Mouse (Mus musculus) cerebellum, postnatal 25 days (tissue): ENCODE data around the gene Mpped1.
A peak's percentile ranks its signal among the peaks of the same experiment; 100 is the strongest.

ENCODE experiments used
- DNase-seq, 2 experiments: peaks; one replicate each; pipeline ENCODE4 v3.0.0; 2021; ENCODE audit warnings: mixed read lengths in 2 of 2

Gene Mpped1

GRCm38 (mm10) chr15:83779387-83779786 is at the start of gene Mpped1:
Gene Mpped1, plus strand, starts transcription at chr15:83779467.
- no peak for DNase-seq

GRCm38 (mm10) chr15:83740676-83741422 is 38.4 kb upstream of the Mpped1 start:
- DNase-seq, result no peak

GRCm38 (mm10) chr15:83742018-83742417 is 37.2 kb upstream of the Mpped1 start:
- DNase-seq, result no peak

- DNase-seq, result no peak
These were observed 33.0 kb upstream of the Mpped1 start for GRCm38 (mm10) chr15:83746311-83746710.

- no peak for DNase-seq
These were observed 30.3 kb upstream of the Mpped1 start for GRCm38 (mm10) chr15:83748986-83749385.

- DNase-seq, result no peak
These were observed 29.8 kb upstream of the Mpped1 start for GRCm38 (mm10) chr15:83749436-83749835.

GRCm38 (mm10) chr15:83756742-83757141 is 22.5 kb upstream of the Mpped1 start:
- peak in 1 of 2 experiments; percentile 57 for DNase-seq

- DNase-seq, result no peak
These were observed 20.3 kb upstream of the Mpped1 start for GRCm38 (mm10) chr15:83758958-83759357.

- DNase-seq, result peak; percentile 69 to 76
These were observed 18.6 kb upstream of the Mpped1 start for GRCm38 (mm10) chr15:83760683-83761082.

GRCm38 (mm10) chr15:83761512-83761911 is 17.8 kb upstream of the Mpped1 start:
- no peak for DNase-seq

- no peak for DNase-seq
These were observed 13.8 kb upstream of the Mpped1 start for GRCm38 (mm10) chr15:83765388-83766029.

- DNase-seq, result peak; percentile 74 to 86
These were observed 7.8 kb upstream of the Mpped1 start for GRCm38 (mm10) chr15:83771346-83772053.

GRCm38 (mm10) chr15:83772460-83772859 is 6.8 kb upstream of the Mpped1 start:
- peak; percentile 22 to 45 for DNase-seq

- peak in 1 of 2 experiments; percentile 40 for DNase-seq
These were observed 6.3 kb upstream of the Mpped1 start for GRCm38 (mm10) chr15:83772953-83773352.

- DNase-seq, result peak; percentile 45 to 50
These were observed 4.3 kb upstream of the Mpped1 start for GRCm38 (mm10) chr15:83774922-83775321.

GRCm38 (mm10) chr15:83776265-83777000 is 2.8 kb upstream of the Mpped1 start:
- no peak for DNase-seq

- no peak for DNase-seq
These were observed 1.8 kb upstream of the Mpped1 start for GRCm38 (mm10) chr15:83777476-83777875.

GRCm38 (mm10) chr15:83779855-83780740 is 831 bp downstream of the Mpped1 start:
- DNase-seq, result no peak

- DNase-seq, result no peak
These were observed 2.0 kb downstream of the Mpped1 start for GRCm38 (mm10) chr15:83781304-83781703.

GRCm38 (mm10) chr15:83782284-83782683 is 3.0 kb downstream of the Mpped1 start:
- DNase-seq, result no peak

GRCm38 (mm10) chr15:83784772-83785171 is 5.5 kb downstream of the Mpped1 start:
- DNase-seq, result no peak

GRCm38 (mm10) chr15:83789046-83789445 is 9.8 kb downstream of the Mpped1 start:
- peak; percentile 44 to 56 for DNase-seq
